Mouse (Mus musculus) liver, postnatal 0 days (tissue): Measurements from ENCODE around the gene Cdk6. TPM values are rescaled to one million over a fixed set of nuclear protein-coding genes. Genes with fewer than 3 reads are reported as not detected.
"Not testable (repeated sequence)": the region's sequence is repeated elsewhere in the genome, so short reads cannot be mapped to it uniquely, and the experiment has no call there.

Source experiments
- ATAC-seq: fragments of 200-750 bp; cut with Nextera tagmentation; 2 replicates; pipeline ENCODE4 v1.8.0; 2017; ENCODE audit warnings: mild to moderate bottlenecking, moderate library complexity
- DNase-seq: peaks from one replicate; pipeline ENCODE4 v3.0.0-alpha.2; 2016
- H3K27ac ChIP-seq: fragments of 300-500 bp; sonication (generic); 2 replicates; pipeline ENCODE4 v1.5.1; 2014; ENCODE audit warnings: antibody characterized with exemption, moderate library complexity, mild to moderate bottlenecking, low read depth
- H3K27me3 ChIP-seq: fragments of 300-500 bp; sonication (generic); 2 replicates; pipeline ENCODE4 v1.6.1; 2014; ENCODE audit warnings: low read length, control low read depth, mixed read lengths; ENCODE audit not compliant: insufficient read depth
- H3K36me3 ChIP-seq: fragments of 300-500 bp; sonication (generic); replicated peaks from 2 replicates; pipeline ENCODE4 v1.6.1; 2014; ENCODE audit warnings: mild to moderate bottlenecking, control low read depth, low read length, moderate library complexity, mixed read lengths; ENCODE audit not compliant: insufficient read depth
- H3K4me1 ChIP-seq: fragments of 300-500 bp; sonication (generic); 2 replicates; pipeline ENCODE4 v1.6.1; 2014; ENCODE audit warnings: antibody characterized with exemption, mild to moderate bottlenecking, control low read depth; ENCODE audit not compliant: insufficient read depth
- H3K4me2 ChIP-seq: fragments of 300-500 bp; sonication (generic); 2 replicates; pipeline ENCODE4 v1.6.1; 2014; ENCODE audit warnings: low read depth, mild to moderate bottlenecking, low read length, moderate library complexity, mixed read lengths
- H3K4me3 ChIP-seq: fragments of 300-500 bp; sonication (generic); 2 replicates; pipeline ENCODE4 v1.5.1; 2014; ENCODE audit warnings: low read depth, low read length
- H3K9ac ChIP-seq: fragments of 300-500 bp; sonication (generic); replicated peaks from 2 replicates; pipeline ENCODE4 v1.6.1; 2014; ENCODE audit warnings: mild to moderate bottlenecking, moderate library complexity
- H3K9me3 ChIP-seq: fragments of 300-500 bp; sonication (generic); 2 replicates; pipeline ENCODE4 v1.6.1; 2016; ENCODE audit warnings: mild to moderate bottlenecking, control low read depth, low read length, mixed read lengths
- CTCF ChIP-seq: sonication (generic); IDR thresholded peaks from 2 replicates; pipeline ENCODE4 v1.5.1; 2016; ENCODE audit warnings: antibody characterized with exemption, low read depth
- EP300 ChIP-seq: IDR thresholded peaks from 2 replicates; pipeline ENCODE4 v1.6.1; 2016; ENCODE audit warnings: antibody characterized with exemption, low read depth, mild to moderate bottlenecking
- WGBS: fragments of 180-500 bp; shearing (Covaris S2); extraction: QIAGEN DNeasy Blood & Tissue Kit; methylation state at CpG from one replicate; pipeline ENCODE4 v1.1.7; 2014; ENCODE audit not compliant: insufficient replicate concordance; 5-methylcytosine and 5-hydroxymethylcytosine counted together
- polyA plus RNA-seq: library from polyadenylated mRNA; unstranded; fragments of >200 nt; fragmentation: Nextera tagmentation; extraction: Ambion mirVana; gene quantifications from 2 replicates; pipeline ENCODE4 v1.2.1, GENCODE M21; 2015

Cdk6 gene
- polyA plus RNA-seq, 1 experiment from 2014 or later: 17.3 TPM

GRCm38 (mm10) chr5:3343566-3344080 lies 2.3 kb downstream of the Cdk6 start:
- peak overlapping the region; percentile 80 for H3K9ac ChIP-seq
- WGBS: under 1% methylated on average over 36 of the region's 37 CpGs
- peaks cover 2% of the 10 kb centered on the region; the same call in 1 of the 2 replicates for H3K36me3 ChIP-seq
- peak overlapping the region; percentile 99 for H3K4me2 ChIP-seq
- H3K4me1 ChIP-seq: peaks cover 2% of the 10 kb centered on the region; the same call in 1 of the 2 replicates
- H3K27ac ChIP-seq: peak overlapping the region; percentile 92
- peak; percentile 54 for ATAC-seq
- no peaks in the 10 kb centered on the region for H3K9me3 ChIP-seq
- peak overlapping the region; percentile 82 for H3K4me3 ChIP-seq
- no peaks in the 10 kb centered on the region for H3K27me3 ChIP-seq
- DNase-seq: peak; percentile 77
- TF ChIP-seq CTCF: peak; percentile 43
- no peak for TF ChIP-seq EP300

- peak; percentile 81 for ATAC-seq
- under 1% methylated on average over 48 of the region's 58 CpGs for WGBS
- Histone ChIP-seq H3K9ac (peak overlapping the region; percentile 80), H3K27ac (peak overlapping the region; percentile 92), H3K27me3 (no peaks in the 10 kb centered on the region), H3K4me3 (peak overlapping the region; percentile 82), H3K9me3 (no peaks in the 10 kb centered on the region), H3K4me2 (peak overlapping the region; percentile 99), H3K36me3 (peaks cover 2% of the 10 kb centered on the region; the same call in 1 of the 2 replicates), H3K4me1 (peaks cover 2% of the 10 kb centered on the region; the same call in 1 of the 2 replicates)
- TF ChIP-seq CTCF (peak; percentile 95), EP300 (no peak)
- peak; percentile 91 for DNase-seq
Observed at GRCm38 (mm10) chr5:3344081-3344631, 2.9 kb downstream of the Cdk6 start.

- not testable (repeated sequence) for H3K27me3 ChIP-seq, H3K4me1 ChIP-seq, H3K9ac ChIP-seq, ATAC-seq, H3K4me3 ChIP-seq, H3K9me3 ChIP-seq, H3K36me3 ChIP-seq, H3K27ac ChIP-seq, DNase-seq
- WGBS: 52% methylated on average over 4 of the region's 4 CpGs
- H3K4me2 ChIP-seq: peak overlapping the region; percentile 99; the same call in 1 of the 2 replicates
Observed at GRCm38 (mm10) chr5:3345540-3345939, 4.3 kb downstream of the Cdk6 start.

- H3K36me3 ChIP-seq, DNase-seq, H3K4me3 ChIP-seq, H3K9me3 ChIP-seq, ATAC-seq, H3K9ac ChIP-seq, H3K4me2 ChIP-seq, H3K4me1 ChIP-seq, H3K27me3 ChIP-seq, H3K27ac ChIP-seq: not testable (repeated sequence)
- 36% methylated on average over 4 of the region's 4 CpGs for WGBS
Observed at GRCm38 (mm10) chr5:3349393-3349792, 8.1 kb downstream of the Cdk6 start.

- 73% methylated on average over 4 of the region's 4 CpGs for WGBS
- not testable (repeated sequence) for ATAC-seq, DNase-seq
Observed at GRCm38 (mm10) chr5:3351836-3352235, 10.6 kb downstream of the Cdk6 start.

GRCm38 (mm10) chr5:3352314-3352713 lies 11.0 kb downstream of the Cdk6 start:
- TF ChIP-seq EP300: no peak
- TF ChIP-seq CTCF: no peak
- Histone ChIP-seq H3K27me3 (no peaks in the 10 kb centered on the region), H3K27ac (no peak overlapping the region), H3K4me1 (peaks cover 9% of the 10 kb centered on the region), H3K9ac (no peak overlapping the region), H3K4me3 (no peak overlapping the region), H3K9me3 (no peaks in the 10 kb centered on the region), H3K4me2 (no peak overlapping the region), H3K36me3 (no peaks in the 10 kb centered on the region)
- 85% methylated on average over 3 of the region's 3 CpGs for WGBS
- ATAC-seq (no peak), DNase-seq (no peak)

More at GRCm38 (mm10) chr5:3351836-3352235, 10.6 kb downstream of the Cdk6 start:
- not testable (repeated sequence) for H3K9ac ChIP-seq, H3K27me3 ChIP-seq, H3K4me2 ChIP-seq, H3K9me3 ChIP-seq, H3K27ac ChIP-seq, H3K36me3 ChIP-seq, H3K4me1 ChIP-seq, H3K4me3 ChIP-seq

GRCm38 (mm10) chr5:3352827-3353226 lies 11.5 kb downstream of the Cdk6 start:
- no peak overlapping the region for H3K27ac ChIP-seq

More at GRCm38 (mm10) chr5:3352827-3353226, 11.5 kb downstream of the Cdk6 start:
- WGBS: 68% methylated on average over 3 of the region's 3 CpGs
- Histone ChIP-seq H3K4me1 (peaks cover 9% of the 10 kb centered on the region), H3K9ac (no peak overlapping the region), H3K4me3 (no peak overlapping the region), H3K4me2 (no peak overlapping the region), H3K36me3 (no peaks in the 10 kb centered on the region), H3K9me3 (no peaks in the 10 kb centered on the region), H3K27me3 (no peaks in the 10 kb centered on the region)
- ATAC-seq (no peak), DNase-seq (no peak)
- no peak for TF ChIP-seq CTCF
- TF ChIP-seq EP300: no peak
